8 mouse cellular contexts compared by ENCODE assay signal in the genomic region with DNA sequence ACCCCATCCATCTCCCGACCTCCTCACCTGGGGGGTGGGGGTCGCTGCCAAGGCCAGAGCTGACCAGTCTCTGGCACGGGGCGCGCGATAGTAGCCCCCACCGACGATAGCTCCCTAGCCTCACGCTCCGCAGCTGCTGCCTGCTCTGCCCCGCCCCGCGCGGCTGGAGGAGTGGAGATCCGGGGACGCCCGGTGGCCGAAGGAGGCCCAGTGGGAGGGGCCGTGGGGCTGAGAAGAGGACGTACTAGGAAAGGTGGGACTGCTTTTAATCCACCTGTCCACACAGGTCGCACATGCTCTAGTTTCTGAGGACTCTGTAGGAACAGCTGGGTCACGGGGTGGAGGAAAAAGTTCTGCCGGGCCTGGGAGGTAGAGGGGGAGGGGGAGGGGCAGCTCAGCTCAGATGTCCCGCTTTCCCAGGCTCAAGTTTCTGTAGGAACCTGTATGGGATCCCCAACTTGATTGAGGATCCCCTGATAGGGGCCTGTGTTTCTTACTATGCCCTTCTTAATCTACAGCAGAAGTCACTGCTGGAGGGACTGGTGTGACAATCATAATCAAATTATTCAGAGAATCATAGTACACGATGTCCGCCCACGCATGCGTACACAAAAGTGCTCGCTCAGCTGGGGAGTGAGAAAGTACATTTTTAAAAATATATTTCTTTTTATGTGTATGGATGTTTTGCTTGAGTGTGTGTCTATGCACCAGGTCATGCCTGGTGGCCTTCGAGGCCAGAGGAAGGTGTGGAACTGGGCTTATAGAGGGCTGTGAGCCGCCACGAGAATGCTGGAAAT. TPM values are rescaled to one million over a fixed set of nuclear protein-coding genes. Genes with fewer than 3 reads are reported as not detected.
DNase-seq lines count a peak whose midpoint lies in the region; ATAC-seq and TF ChIP-seq lines count a peak whose summit lies in the region.

A gene (minus strand): TSS at position 161 of the 797 bp plus-strand sequence.

- H3K27me3 ChIP-seq in CH12.LX (replicated peaks) (peaks cover 1% of the 10 kb centered on the region), myocyte (ENCODE audit: control insufficient read depth, insufficient read depth, insufficient read length) (no peaks in the 10 kb centered on the region)
- peaks cover 16% of the 10 kb centered on the region for H3K27me3 ChIP-seq in embryonic facial prominence, embryonic 15.5 days
- no peaks in the 10 kb centered on the region for H3K27me3 ChIP-seq in heart, embryonic 14.5 days (ENCODE audit: control insufficient read depth, insufficient read depth, low read length)
- peaks cover 24% of the 10 kb centered on the region for H3K27me3 ChIP-seq in kidney, embryonic 15.5 days
- H3K27me3 ChIP-seq in liver, embryonic 14.5 days (ENCODE audit: control insufficient read depth, insufficient read depth, low read length), result no peaks in the 10 kb centered on the region; the same call in 1 of the 2 replicates

- H3K4me1 ChIP-seq in CH12.LX (ENCODE audit: control insufficient read depth in 1 of 2, insufficient read depth in 2 of 2), result peaks cover 9 to 32% of the 10 kb centered on the region in 2 experiments; a peak in 3 of 4 replicates
- peaks cover 51% of the 10 kb centered on the region for H3K4me1 ChIP-seq in embryonic facial prominence, embryonic 15.5 days
- peaks cover 32 to 48% of the 10 kb centered on the region in 2 experiments for H3K4me1 ChIP-seq in heart, embryonic 14.5 days (ENCODE audit: control insufficient read depth in 2 of 2, insufficient read depth in 2 of 2, low read length in 2 of 2)
- peaks cover 54% of the 10 kb centered on the region for H3K4me1 ChIP-seq in kidney, embryonic 15.5 days
- peaks cover 42 to 52% of the 10 kb centered on the region in 2 experiments for H3K4me1 ChIP-seq in liver, embryonic 14.5 days (replicated peaks; ENCODE audit: control insufficient read depth in 2 of 2, insufficient read depth in 2 of 2, low read length in 1 of 2)

- DNase-seq in CH12.LX (ENCODE audit: extremely low read depth), result no peak
- DNase-seq in adrenal gland, adult 2 months, result peak; percentile 85
- DNase-seq in liver, embryonic 14.5 days (ENCODE audit: low read depth in 3 of 3, low spot score in 3 of 3), result no peak
- DNase-seq in frontal cortex, postnatal 25 days (ENCODE audit: low spot score in 2 of 2), result no peak

- H3K9me3 ChIP-seq in CH12.LX (replicated peaks; ENCODE audit: low read length), result no peaks in the 10 kb centered on the region
- no peaks in the 10 kb centered on the region for H3K9me3 ChIP-seq in embryonic facial prominence, embryonic 15.5 days (replicated peaks)
- H3K9me3 ChIP-seq in heart, embryonic 14.5 days (ENCODE audit: control insufficient read depth, low read length), result no peaks in the 10 kb centered on the region
- H3K9me3 ChIP-seq in kidney, embryonic 15.5 days (replicated peaks), result no peaks in the 10 kb centered on the region
- H3K9me3 ChIP-seq in liver, embryonic 14.5 days (ENCODE audit: control insufficient read depth, low read length), result no peaks in the 10 kb centered on the region

- dilution Hi-C loops in CH12.LX (cut with MboI; ENCODE audit: extremely low pct_ligation_motif_present, extremely low pct_unique_long_range_greater_than_20kb, low sequenced_read_pairs), result no loop called here

- H3K4me3 ChIP-seq in CH12.LX (replicated peaks in 1 of 3; ENCODE audit: low read depth in 2 of 3, low read length in 2 of 3, poor library complexity in 1 of 3) (peak within 1 kb of the TSS in 1 of 3 experiments; percentile 36), myocyte (peak within 1 kb of the TSS; percentile 80)
- peak within 1 kb of the TSS; percentile 29 for H3K4me3 ChIP-seq in embryonic facial prominence, embryonic 15.5 days (replicated peaks)
- H3K4me3 ChIP-seq in heart, embryonic 14.5 days (ENCODE audit: control insufficient read depth in 1 of 2, insufficient read depth in 1 of 2, low read depth in 1 of 2, low read length in 2 of 2), result peak within 1 kb of the TSS; percentile 44 to 48
- peak within 1 kb of the TSS; percentile 45 for H3K4me3 ChIP-seq in kidney, embryonic 15.5 days (replicated peaks)
- H3K4me3 ChIP-seq in liver, embryonic 14.5 days (ENCODE audit: insufficient read depth in 1 of 2, low read depth in 2 of 2, low read length in 2 of 2), result peak within 1 kb of the TSS; percentile 33 to 59

- ATAC-seq in embryonic facial prominence, embryonic 15.5 days (ENCODE audit: insufficient number of reproducible peaks, low FRiP score, low TSS enrichment, low read depth), result 0 out of 2 replicates have a peak, but pooled peaks have one; percentile 16
- no peak for ATAC-seq in heart, embryonic 14.5 days (ENCODE audit: insufficient number of reproducible peaks, insufficient read depth, low FRiP score, low read depth)
- ATAC-seq in kidney, embryonic 15.5 days (replicated peaks; ENCODE audit: low FRiP score), result peak; percentile 30; the same call in 1 of the 2 replicates
- no peak for ATAC-seq in liver, embryonic 14.5 days (ENCODE audit: insufficient read depth)

- TF ChIP-seq CTCF in CH12.LX (conservative IDR thresholded peaks at IDR 0.05 in 1 of 2, IDR thresholded peaks at IDR 0.05 in 1 of 2; ENCODE audit: low read depth in 2 of 2, low read length in 2 of 2), result no peak
- TF ChIP-seq CTCF in liver, embryonic 14.5 days (IDR thresholded peaks at IDR 0.05; ENCODE audit: low read depth), result peak; percentile 36; the same call in 1 of the 2 replicates

- H3K9ac ChIP-seq in CH12.LX (ENCODE audit: insufficient read depth, low read depth), result peak within 1 kb of the TSS; percentile 10; the same call in 1 of the 2 replicates
- H3K9ac ChIP-seq in embryonic facial prominence, embryonic 15.5 days, result no peak within 1 kb of the TSS; the same call in 1 of the 2 replicates
- H3K9ac ChIP-seq in heart, embryonic 14.5 days (ENCODE audit: low read length), result peak within 1 kb of the TSS; percentile 69
- H3K9ac ChIP-seq in kidney, embryonic 15.5 days, result peak within 1 kb of the TSS; percentile 43
- peak within 1 kb of the TSS; percentile 55 for H3K9ac ChIP-seq in liver, embryonic 14.5 days (replicated peaks)

- peak within 1 kb of the TSS; percentile 28 for H3ac ChIP-seq in myocyte (ENCODE audit: control insufficient read depth, insufficient read length)

- H3K4me2 ChIP-seq in CH12.LX (ENCODE audit: insufficient read depth, low read depth, poor library complexity, severe bottlenecking) (peak within 1 kb of the TSS; percentile 70), myocyte (ENCODE audit: low read depth) (peak within 1 kb of the TSS; percentile 70)
- peak within 1 kb of the TSS; percentile 62 for H3K4me2 ChIP-seq in embryonic facial prominence, embryonic 15.5 days (replicated peaks)
- H3K4me2 ChIP-seq in heart, embryonic 14.5 days (ENCODE audit: low read length), result peak within 1 kb of the TSS; percentile 80
- peak within 1 kb of the TSS; percentile 83 for H3K4me2 ChIP-seq in kidney, embryonic 15.5 days
- peak within 1 kb of the TSS; percentile 63 for H3K4me2 ChIP-seq in liver, embryonic 14.5 days (ENCODE audit: low read depth)

- no peaks in the 10 kb centered on the region for H3K36me3 ChIP-seq in CH12.LX (replicated peaks in 1 of 2; ENCODE audit: control insufficient read depth in 1 of 2, insufficient read depth in 1 of 2, low read length in 1 of 2)
- no peaks in the 10 kb centered on the region for H3K36me3 ChIP-seq in embryonic facial prominence, embryonic 15.5 days
- no peaks in the 10 kb centered on the region for H3K36me3 ChIP-seq in heart, embryonic 14.5 days (ENCODE audit: control insufficient read depth, insufficient read depth, low read length)
- H3K36me3 ChIP-seq in kidney, embryonic 15.5 days, result no peaks in the 10 kb centered on the region
- H3K36me3 ChIP-seq in liver, embryonic 14.5 days (replicated peaks; ENCODE audit: control insufficient read depth, insufficient read depth, low read depth), result no peaks in the 10 kb centered on the region
- no peaks in the 10 kb centered on the region for H3K36me3 ChIP-seq in myocyte (ENCODE audit: control insufficient read depth, insufficient read depth)

- no peak within 1 kb of the TSS for H3K27ac ChIP-seq in CH12.LX (ENCODE audit: insufficient read depth, low read depth)
- H3K27ac ChIP-seq in embryonic facial prominence, embryonic 15.5 days (replicated peaks), result no peak within 1 kb of the TSS
- no peak within 1 kb of the TSS for H3K27ac ChIP-seq in heart, embryonic 14.5 days (replicated peaks in 1 of 2; ENCODE audit: control insufficient read depth in 1 of 2, insufficient read depth in 1 of 2, low read depth in 2 of 2, low read length in 2 of 2)
- H3K27ac ChIP-seq in kidney, embryonic 15.5 days, result peak within 1 kb of the TSS; percentile 58; the same call in 1 of the 2 replicates
- no peak within 1 kb of the TSS for H3K27ac ChIP-seq in liver, embryonic 14.5 days

- TF ChIP-seq POLR2A in CH12.LX (IDR thresholded peaks at IDR 0.05; ENCODE audit: low read depth, low read length) (no peak), myocyte (IDR thresholded peaks at IDR 0.05; ENCODE audit: insufficient read length, low read depth) (peak; percentile 77)

- no peak for TF ChIP-seq RAD21 in CH12.LX (IDR thresholded peaks at IDR 0.05; ENCODE audit: low read depth, low read length)

- TF ChIP-seq EP300 in CH12.LX (IDR thresholded peaks at IDR 0.05; ENCODE audit: low read length), result no peak
- no peak for TF ChIP-seq EP300 in liver, embryonic 14.5 days (IDR thresholded peaks at IDR 0.05; ENCODE audit: low read depth)

- in situ Hi-C loops in CH12.LX (cut with MboI; ENCODE audit: low pct_ligation_motif_present, low pct_unique_long_range_greater_than_20kb, low sequenced_read_pairs), result no loop called here

- WGBS in embryonic facial prominence, embryonic 15.5 days, result 13% methylated on average over 32 of the region's 32 CpGs
- 19% methylated on average over 32 of the region's 32 CpGs for WGBS in heart, embryonic 14.5 days
- 16% methylated on average over 32 of the region's 32 CpGs for WGBS in kidney, embryonic 15.5 days
- WGBS in liver, embryonic 14.5 days (ENCODE audit: insufficient replicate concordance), result 20% methylated on average over 32 of the region's 32 CpGs

- no peaks in the 10 kb centered on the region for H3K79me2 ChIP-seq in CH12.LX (replicated peaks; ENCODE audit: control insufficient read depth, extremely low read depth, insufficient read depth, poor library complexity, severe bottlenecking)
- H3K79me2 ChIP-seq in myocyte (ENCODE audit: control insufficient read depth, insufficient read depth), result peaks cover 15% of the 10 kb centered on the region

RNA-seq across cellular contexts. Expression of the gene that starts here (rescaled TPM):
- 58.4 and 66.9 TPM in 2 replicates for total RNA-seq in CH12.LX (2012; rRNA removed)
- total RNA-seq in CH12.LX (2014; rRNA removed), result 69.2 and 72.1 TPM in 2 replicates
- 74.2 and 88.0 TPM in 2 replicates for polyA plus RNA-seq in CH12.LX (2012; ENCODE audit: insufficient read length, low read depth)
- total RNA-seq in adrenal gland, adult 2 months (2021), result 100 to 1,000 TPM; 104 to 197 TPM
- 288 and 410 TPM in 2 replicates for polyA plus RNA-seq in adrenal gland, adult 2 months (2012; rRNA removed)
- polyA plus RNA-seq in embryonic facial prominence, embryonic 15.5 days (2015; fragmentation: Nextera tagmentation; extraction: Ambion mirVana), result 92.7 and 99.7 TPM in 2 replicates
- polyA plus RNA-seq in heart, embryonic 14.5 days (2014; fragmentation: Nextera tagmentation; extraction: Ambion mirVana), result 84.7 and 87.8 TPM in 2 replicates
- polyA plus RNA-seq in kidney, embryonic 15.5 days (2015; fragmentation: Nextera tagmentation; extraction: Ambion mirVana), result 100 and 102 TPM in 2 replicates
- polyA plus RNA-seq in liver, embryonic 14.5 days (2012; rRNA removed), result 152 and 218 TPM in 2 replicates
- polyA plus RNA-seq in liver, embryonic 14.5 days (2014; fragmentation: Nextera tagmentation; extraction: Ambion mirVana), result 177 and 188 TPM in 2 replicates
- 913 TPM for polyA plus RNA-seq in myocyte (2012; fragmentation: generic; extraction: Trizol)

Comparison
In these comparisons a context has a peak if more than half of its experiments do, and no peak if none do; other contexts are left out.
1. ATAC-seq: peak in embryonic facial prominence, embryonic 15.5 days (single experiment) and kidney, embryonic 15.5 days (single experiment); none in heart, embryonic 14.5 days (single experiment) and liver, embryonic 14.5 days (single experiment).
2. Peak in every context shown above with its lines, with median percentiles within 50 percentile points of each other: H3K4me2 ChIP-seq.